Mouse (Mus musculus): ENCODE data around the gene Pigg. TPM values are rescaled to one million over a fixed set of nuclear protein-coding genes. Genes with fewer than 3 reads are reported as not detected.
"Not testable (repeated sequence)": the region's sequence is repeated elsewhere in the genome, so short reads cannot be mapped to it uniquely, and the experiment has no call there.

The Pigg gene
- total RNA-seq (2021), result 10 to 100 TPM in 1 of 2 experiments, 1 to 10 TPM in 1; 9.0 to 10.7 TPM

DNA sequence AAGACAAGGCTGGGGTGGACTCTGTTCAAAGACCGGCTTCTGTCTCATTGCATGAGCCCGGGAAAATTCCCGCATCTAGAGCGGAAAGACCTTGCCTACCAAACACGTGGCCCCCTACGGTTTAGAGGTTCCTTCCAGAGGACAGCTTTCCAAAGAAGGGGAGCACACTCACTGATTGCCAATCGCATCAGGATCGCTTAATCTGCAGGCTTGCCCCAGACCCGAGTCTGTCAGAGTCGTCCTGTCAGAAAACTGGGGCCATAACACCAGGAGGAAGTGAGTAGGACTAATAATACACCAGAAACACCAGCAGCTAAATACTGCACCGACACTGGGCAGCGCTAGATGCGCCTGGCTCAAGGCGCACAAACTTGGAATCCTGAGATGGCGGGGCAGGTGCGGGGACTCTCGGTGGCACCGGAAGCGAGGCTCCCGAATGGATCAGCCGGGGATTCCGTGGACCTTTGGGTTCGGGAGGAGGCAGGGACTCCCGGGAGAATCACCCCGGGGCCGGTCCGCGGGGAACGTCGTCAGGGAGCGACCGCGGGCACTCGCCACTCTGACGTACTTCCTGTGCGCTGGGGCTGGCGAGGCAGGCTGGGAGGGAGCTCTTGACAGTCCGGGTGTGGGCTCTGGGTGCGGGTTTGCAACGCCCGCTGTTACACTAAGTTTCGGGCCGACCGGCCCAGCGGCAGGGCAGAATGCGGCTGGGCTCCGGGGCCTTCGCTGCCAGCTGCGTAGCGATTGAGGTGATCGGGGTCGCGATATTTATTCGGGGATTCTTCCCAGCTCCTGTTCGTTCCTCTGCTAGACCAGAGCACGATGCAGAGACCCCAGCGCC is at the start of gene Pigg:
Gene Pigg (plus strand): TSS at position 386 of the 841 bp plus-strand sequence.
- intact Hi-C loops (cut with DNase I), result loop anchor here (2.0 kb wide), 1 partner anchor 44 kb away; the partner anchor contains the start of gene Dr1
- DNase-seq (ENCODE audit: low spot score), result peak; percentile 88

DNA sequence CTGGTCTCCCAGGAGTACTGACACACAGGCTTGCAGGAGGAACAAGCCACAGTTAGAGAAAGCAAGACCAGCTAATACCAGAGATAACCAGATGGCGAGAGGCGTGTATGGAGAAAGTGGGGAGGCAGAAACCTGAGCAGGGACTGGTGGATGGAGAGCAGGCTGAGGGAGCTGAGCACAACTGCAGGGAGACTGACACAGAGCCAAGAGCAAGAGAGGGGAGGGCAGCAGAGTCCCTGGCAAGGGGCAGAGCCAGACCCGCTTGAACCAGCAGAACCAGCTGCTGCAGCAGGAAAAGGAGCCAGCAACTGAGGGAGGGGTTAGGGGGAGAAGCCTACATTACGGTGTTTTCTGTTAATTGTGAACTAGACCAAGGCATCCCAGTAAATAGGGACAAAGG is 49.7 kb upstream of the Pigg start:
- intact Hi-C loops (cut with DNase I), result loop anchor here (10.0 kb wide), 2 partner anchors 198 to 202 kb away; partner anchors contain the start of genes Mtf2 and Pcgf3
- no peak for DNase-seq (ENCODE audit: low spot score)

DNA sequence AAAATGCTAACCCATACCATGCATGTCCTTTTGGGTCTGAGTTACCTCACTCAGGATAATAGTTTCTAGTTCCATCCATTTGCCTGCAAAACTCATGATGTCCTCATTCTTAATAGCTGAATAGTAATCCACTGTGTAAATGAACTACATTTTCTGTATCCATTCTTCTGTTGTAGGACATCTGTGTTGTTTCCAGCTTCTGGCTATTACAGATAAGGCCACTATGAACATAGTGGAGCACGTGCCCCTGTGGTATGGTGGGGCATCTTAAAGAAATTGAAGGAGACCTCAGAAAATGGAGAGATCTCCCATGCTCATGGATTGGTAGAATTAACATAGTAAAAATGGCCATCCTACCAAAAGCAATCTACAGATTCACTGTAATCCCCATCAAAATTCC is 48.6 kb upstream of the Pigg start:
- DNase-seq (ENCODE audit: low spot score), result not testable (repeated sequence)
- intact Hi-C loops (cut with DNase I), result loop anchor here (10.0 kb wide), 2 partner anchors 199 to 201 kb away; partner anchors contain the start of genes Mtf2 and Pcgf3

DNA sequence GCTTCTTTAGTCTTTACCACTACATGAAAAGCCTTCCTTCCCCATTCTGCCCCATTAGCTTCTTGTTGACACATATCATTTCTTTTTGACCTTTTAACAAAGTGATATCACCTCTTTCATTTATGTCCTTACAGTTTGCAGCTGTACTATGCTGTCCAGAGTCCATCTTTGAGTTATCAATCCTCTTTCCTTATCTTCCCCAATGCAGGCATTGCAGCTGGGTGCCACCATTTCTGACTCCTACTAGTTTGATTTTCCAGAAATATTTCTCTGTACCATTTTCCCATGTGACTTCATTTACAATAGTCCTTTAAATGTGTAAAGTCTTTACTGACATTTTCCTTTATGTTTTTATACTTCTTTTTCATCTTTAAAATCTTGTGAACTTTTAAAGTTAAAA is 45.4 kb upstream of the Pigg start:
- intact Hi-C loops (cut with DNase I), result loop anchor here (5.0 to 10.0 kb wide), 3 partner anchors 135 to 202 kb away; partner anchors contain the start of genes Ccdc18, Mtf2, Pcgf3 and Tmed5
- DNase-seq (ENCODE audit: low spot score), result no peak

DNA sequence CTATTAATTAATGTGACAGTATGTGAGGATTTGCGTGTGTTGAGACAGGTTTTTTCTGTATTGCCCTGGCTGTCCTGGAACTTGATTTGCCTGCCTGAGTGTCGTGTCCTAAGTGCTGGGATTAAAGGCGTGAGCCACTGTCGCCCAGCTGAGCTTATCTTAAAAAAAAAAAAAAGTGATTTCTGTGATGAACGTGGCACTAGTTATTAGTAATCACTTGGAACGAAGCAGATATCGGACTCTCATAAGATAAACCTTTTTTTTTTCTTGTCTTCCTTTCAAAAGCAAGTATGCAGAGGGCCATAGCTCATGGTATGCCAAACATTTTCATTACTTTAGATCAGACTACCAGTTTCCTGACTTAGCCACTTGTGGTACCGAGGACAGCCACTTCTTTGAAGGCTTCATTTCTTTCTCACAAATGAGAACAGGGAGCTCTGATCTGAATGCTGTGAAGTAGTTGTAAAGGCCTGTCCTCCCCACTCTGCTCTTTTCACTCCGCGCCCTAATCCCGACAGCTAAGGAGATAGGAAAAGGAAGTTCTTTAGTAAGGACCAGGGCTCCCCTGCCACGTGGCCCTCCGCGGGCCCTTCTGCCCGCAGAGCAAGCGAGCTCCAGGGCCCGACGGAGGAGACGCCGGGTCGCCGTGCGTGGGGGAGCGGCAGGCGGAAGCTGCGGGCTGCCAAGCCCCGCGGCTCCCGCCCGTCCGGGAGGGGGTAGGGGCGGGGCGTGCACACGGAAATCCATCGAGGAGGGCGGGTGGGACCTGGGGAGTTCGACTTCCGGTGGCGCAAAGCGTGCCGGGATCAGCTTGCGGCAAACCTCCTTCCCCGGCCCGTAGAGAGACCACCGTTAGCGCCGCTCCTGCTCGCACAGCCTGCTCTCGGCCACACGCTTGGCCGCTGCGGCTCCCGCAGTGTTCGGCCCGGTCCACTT is 44.0 kb upstream of the Pigg start, which contains the start of gene Dr1:
Gene Dr1 (plus strand): TSS at position 771 of the 936 bp plus-strand sequence.
- intact Hi-C loops (cut with DNase I), result loop anchor here (2.0 to 10.0 kb wide), 4 partner anchors 44 to 204 kb away; partner anchors contain the start of genes Ccdc18, Mtf2, Pcgf3 and Pigg
- peak; percentile 77 for DNase-seq (ENCODE audit: low spot score)

DNA sequence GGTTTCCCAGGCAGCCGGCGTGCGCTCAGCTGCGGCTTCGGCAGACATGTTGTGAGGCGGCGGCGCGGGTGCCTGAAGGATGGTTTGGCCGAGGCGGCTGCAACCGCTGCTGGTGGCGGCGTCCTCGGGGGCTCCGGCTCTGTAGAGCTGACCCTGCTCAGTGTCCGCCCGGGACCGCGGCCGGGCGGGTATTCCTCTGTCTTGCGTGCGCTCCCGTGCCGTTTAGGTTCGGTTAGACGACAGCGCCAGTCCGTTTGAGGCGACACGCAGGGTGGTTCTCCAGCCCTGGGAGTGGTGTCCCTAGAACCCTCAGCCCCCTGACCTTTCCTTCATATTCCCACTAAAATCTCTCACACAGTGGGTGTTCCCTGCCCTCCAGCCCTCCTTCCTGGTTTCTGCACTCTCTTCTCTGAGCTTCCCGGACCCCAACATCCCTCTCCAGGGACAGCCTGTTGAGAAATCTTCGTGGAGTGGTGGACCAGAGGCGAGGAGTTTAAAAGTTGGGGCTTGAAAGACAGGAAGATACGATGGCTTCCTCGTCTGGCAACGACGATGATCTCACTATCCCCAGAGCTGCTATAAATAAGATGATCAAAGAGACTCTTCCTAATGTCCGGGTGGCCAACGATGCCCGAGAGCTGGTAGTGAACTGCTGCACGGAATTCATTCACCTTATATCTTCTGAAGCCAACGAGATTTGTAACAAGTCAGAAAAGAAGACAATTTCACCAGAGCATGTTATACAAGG is 43.2 kb upstream of the Pigg start:
- DNase-seq (ENCODE audit: low spot score), result no peak
- intact Hi-C loops (cut with DNase I), result loop anchor here (2.0 to 10.0 kb wide), 4 partner anchors 44 to 204 kb away; partner anchors contain the start of genes Ccdc18, Mtf2, Pcgf3 and Pigg

DNA sequence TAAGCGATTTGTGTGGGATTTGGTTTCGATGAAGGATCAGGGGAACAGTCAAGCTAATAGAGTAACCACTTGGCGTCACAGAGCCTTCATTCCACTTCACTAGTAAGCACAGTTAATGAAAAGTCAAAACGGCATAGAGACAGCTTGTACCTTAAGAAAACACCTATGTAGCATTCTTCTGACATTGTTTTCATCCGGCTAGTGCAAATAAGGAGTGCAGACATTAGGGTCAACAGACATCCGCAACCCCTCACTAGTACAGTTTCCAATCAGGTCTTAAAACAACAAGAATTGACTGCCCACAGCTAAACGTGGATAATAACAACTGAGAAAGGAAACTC is 42.6 kb upstream of the Pigg start:
- no peak for DNase-seq (ENCODE audit: low spot score)
- intact Hi-C loops (cut with DNase I), result loop anchor here (2.0 to 10.0 kb wide), 4 partner anchors 43 to 205 kb away; partner anchors contain the start of genes Ccdc18, Mtf2, Pcgf3 and Pigg

DNA sequence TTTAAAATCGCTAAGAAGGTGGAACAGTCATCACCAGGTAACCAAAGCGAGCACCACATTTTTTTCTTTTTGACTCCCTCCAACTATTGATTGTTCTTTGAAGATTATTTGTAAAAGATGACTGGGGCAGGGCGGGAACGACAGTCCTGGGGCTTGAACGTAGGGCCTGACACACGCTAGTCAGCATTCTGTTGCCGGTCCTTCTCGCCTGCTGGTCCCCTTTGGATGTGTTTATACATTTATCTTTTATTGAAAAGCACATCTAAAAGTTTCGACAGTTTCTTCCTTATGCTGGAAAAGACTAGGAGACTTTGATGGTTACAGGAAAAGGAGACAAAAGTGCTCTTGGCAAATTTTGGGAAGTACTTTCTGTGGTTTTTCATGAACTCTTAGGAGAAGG is 42.0 kb upstream of the Pigg start:
- no peak for DNase-seq (ENCODE audit: low spot score)
- intact Hi-C loops (cut with DNase I), result no loop called here

DNA sequence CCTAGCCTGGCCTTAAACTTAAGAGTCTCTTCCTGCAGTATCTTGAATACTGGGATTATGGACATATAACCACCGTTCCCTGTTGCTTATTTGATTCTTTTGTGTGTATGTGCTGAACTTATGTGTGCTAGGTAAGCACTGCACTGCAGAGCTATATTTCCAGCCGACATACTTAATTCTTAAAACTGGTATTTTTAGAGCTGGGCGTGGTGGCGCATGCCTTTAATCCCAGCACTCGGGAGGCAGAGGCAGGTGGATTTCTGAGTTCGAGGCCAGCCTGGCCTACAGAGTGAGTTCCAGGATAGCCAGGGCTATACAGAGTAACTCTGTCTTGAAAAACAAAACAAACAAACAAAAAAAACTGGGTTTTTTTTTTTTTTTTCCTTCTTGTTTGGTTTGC is 41.1 kb upstream of the Pigg start:
- DNase-seq (ENCODE audit: low spot score); intact Hi-C loops (cut with DNase I): not testable (repeated sequence)

DNA sequence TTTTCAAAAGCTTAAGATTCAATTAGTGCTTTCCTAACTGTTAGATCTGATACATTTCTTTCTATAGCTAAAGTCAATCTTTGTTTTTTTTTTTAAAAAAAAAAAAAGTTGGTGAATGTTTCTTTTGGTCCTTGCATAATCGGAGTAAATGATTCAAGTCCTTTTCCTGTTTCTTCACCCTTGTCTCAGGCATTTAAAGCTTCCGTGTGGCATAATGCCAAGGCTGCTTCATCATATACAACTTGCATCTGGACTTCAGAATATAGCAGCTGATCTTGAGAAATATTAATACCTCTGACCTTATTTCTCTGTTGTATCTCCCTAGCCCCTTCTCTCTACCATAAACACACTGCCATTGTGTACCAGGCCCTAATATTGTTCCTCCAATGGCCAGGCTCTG is 25.5 kb upstream of the Pigg start:
- intact Hi-C loops (cut with DNase I), result no loop called here

DNA sequence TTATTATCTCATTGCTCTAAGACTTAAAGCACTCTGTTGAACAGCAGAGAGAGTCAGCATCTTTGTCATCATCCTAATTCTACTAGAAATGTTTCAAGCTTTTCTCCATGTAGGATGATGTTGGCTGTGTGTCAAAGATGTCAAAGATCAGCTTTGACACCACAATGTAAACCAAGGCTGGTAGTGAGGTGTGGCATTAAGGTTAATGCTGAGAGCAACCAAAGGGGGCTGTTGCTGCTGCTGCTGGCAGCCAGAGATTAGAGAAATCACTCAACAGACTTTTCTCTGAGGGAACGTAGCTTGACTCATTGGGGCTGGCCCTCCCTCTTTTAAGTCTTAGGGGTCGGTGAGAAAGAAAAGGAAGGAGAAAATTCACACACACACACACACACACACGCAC is 10.8 kb upstream of the Pigg start:
- intact Hi-C loops (cut with DNase I), result no loop called here
- DNase-seq (ENCODE audit: low spot score), result no peak

More for the DNA sequence above, 25.5 kb upstream of the Pigg start:
- no peak for DNase-seq (ENCODE audit: low spot score)

DNA sequence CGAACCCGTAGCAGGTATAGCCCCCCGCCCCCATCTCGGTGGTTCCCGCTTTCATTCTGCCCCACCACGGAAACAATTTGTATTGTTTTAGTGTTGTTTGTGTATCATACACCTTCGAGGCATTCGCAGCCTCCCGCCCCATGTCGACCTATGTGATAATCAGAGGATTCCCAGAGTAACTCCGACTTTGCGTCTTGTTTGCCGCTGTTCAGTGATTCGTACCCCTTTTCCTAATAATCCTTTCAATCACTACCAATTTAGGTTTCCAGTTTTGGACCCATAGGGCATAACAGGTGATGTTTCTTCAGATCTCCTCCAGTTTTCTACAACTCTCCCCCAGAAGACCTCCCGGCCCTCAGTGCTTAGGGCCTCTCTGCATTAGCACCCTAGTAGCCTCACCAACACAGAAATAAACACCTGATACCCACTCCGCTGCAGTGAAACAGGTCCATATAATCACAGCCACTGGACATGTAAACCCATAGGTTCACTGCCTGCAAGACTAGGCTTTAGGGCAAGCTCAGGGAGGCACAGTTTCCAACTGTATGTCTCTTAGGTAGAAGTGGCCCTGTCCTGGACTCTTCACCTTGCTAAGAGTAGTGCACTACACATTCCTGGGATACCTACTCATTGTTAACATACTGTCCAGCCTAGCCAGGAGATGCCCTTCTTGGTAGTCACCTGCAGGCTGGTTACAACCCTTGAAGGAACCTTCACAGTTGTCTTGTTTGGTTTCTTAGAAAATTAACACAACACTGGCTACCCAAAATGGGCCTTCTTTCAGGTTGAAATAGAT is 854 bp downstream of the Pigg start:
- no peak for DNase-seq (ENCODE audit: low spot score)
- intact Hi-C loops (cut with DNase I), result loop anchor here (2.0 kb wide), 1 partner anchor 44 kb away; the partner anchor contains the start of gene Dr1

DNA sequence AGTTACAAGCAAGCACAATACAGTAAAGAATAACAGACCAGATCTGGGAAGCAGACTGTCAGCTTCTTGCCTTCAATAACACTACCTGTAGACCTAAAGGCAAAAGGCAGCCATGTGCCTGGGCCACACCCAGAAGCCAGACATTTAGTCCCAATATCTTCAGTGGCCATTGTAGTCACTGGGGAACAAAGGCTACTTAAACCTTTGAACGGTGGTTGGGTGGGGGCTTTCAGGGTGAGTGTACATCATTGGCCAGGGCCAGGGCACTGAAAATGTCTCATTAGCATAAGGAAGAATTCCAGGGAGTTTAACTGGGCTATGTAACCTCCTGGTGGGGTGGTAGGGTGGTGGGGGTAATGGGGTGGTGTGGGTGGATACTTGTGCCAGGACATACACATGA is 18.6 kb downstream of the Pigg start:
- intact Hi-C loops (cut with DNase I), result no loop called here
- DNase-seq (ENCODE audit: low spot score), result no peak

DNA sequence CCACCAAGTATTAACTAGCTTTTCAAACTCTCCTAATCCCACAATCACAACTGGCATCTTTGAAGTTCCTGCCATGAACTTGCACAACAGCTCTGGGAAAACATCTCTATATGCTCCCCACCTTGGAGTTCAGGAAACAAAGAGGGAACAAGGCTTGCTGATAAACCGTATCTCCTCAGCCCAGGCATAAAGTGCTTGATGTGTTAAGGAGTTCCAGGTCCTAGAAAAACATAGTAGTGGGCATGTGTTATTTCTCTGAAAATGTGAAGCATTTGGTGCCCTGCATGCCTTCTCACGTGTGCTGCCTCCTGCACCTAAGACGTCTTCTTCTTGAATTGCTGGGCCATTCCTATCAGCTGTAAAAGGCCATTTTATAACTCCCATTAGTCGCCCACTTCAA is 25.0 kb downstream of the Pigg start:
- intact Hi-C loops (cut with DNase I), result no loop called here
- DNase-seq (ENCODE audit: low spot score), result no peak

DNA sequence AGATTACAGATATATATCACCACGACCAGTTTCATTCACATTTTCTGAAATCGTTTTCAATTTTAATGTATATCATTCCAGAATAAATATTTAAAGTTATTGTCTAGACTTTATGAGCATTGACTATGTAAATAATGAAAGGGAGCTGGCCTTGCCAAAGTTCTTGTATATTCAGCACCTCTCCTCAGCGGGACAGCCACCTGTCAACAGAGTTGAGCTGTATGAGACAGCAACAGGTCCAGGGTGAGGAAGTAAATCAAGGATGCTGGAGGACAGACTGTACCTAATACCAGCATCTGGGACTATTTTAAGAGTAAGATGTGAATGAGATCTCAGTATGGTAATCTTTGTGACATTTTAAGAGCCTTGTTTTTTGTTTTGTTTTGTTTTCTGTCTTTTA is 25.6 kb downstream of the Pigg start:
- DNase-seq (ENCODE audit: low spot score), result no peak
- intact Hi-C loops (cut with DNase I), result no loop called here

DNA sequence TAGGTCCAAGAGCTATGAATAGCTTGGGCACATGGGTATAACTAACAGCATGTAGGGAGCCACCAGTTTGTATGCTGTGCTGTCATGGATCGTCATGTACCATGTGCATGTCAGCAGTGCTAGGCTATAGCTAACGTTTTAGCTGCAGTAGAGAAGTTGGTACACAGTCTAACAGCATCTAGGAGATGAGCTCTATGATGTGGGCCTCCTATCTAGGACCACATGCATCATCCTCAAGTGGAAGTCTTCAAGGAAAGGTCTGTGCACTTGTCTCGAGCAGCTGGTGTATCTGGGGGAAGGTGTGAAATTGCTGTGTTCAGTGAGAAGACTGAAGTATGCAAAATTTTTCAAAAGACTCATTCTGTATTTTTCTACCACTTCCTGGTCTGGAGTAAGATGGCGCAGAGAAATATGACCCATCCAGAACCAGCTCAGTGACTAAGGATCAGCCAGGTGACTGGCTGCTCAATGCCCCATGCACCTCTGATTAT is 31.3 kb downstream of the Pigg start:
- intact Hi-C loops (cut with DNase I), result no loop called here
- no peak for DNase-seq (ENCODE audit: low spot score)

DNA sequence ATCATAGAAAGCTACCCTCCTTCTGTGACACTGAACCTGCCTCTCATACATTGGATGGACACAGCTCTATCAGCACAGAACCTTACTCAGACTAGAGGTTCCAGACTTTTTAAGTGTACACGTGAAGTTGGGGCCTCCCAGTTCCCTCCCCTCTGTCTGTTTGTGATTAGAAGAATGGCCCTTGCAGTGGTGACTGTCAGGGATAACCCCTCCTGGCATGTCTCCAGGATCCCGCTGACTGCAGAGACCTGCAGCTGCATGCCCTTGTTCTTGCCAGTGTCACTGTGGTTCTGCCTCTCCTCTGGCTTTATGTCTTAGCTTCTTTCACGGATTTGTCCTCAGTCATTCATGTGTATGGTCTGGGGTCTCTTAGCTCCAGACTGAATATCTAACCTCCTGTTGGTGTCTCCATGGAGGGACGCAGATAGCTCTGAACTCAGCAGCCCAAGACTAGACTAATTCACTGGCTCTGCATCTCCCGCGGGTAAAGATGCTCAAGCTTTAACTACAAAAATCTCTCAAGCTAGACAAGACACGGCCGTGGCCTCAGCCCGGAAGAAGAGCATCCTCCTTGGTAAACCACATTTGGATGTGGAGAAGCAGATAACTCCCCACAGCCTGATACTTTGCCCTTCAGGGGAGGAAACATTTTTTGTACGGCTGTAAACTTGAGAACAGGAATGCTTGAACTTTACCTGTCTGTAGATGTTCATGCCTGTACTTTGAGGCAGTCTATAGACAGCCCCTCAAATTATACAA is 33.1 kb downstream of the Pigg start:
- DNase-seq (ENCODE audit: low spot score), result no peak
- intact Hi-C loops (cut with DNase I), result no loop called here

DNA sequence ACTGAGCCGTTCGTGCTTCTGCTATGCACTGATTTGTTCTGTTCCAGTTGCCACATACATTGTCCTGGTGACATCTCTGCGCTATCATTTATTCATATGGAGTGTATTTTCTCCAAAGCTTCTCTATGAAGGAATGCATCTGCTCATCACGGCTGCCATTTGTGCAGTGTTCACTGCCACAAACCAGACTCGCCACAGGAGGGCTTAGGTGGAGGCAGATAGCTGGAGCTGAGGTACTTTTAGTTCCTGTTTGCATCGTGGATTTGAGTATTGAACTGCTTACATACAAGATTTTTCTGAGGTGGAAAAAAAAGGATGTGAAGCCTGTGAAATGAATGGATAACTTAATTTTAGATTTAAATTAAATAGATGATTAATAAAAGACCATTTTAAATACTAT is 35.4 kb downstream of the Pigg start:
- intact Hi-C loops (cut with DNase I), result no loop called here
- no peak for DNase-seq (ENCODE audit: low spot score)
